Comparison of ENCODE assay signal across 8 mouse cellular contexts in the genomic region with DNA sequence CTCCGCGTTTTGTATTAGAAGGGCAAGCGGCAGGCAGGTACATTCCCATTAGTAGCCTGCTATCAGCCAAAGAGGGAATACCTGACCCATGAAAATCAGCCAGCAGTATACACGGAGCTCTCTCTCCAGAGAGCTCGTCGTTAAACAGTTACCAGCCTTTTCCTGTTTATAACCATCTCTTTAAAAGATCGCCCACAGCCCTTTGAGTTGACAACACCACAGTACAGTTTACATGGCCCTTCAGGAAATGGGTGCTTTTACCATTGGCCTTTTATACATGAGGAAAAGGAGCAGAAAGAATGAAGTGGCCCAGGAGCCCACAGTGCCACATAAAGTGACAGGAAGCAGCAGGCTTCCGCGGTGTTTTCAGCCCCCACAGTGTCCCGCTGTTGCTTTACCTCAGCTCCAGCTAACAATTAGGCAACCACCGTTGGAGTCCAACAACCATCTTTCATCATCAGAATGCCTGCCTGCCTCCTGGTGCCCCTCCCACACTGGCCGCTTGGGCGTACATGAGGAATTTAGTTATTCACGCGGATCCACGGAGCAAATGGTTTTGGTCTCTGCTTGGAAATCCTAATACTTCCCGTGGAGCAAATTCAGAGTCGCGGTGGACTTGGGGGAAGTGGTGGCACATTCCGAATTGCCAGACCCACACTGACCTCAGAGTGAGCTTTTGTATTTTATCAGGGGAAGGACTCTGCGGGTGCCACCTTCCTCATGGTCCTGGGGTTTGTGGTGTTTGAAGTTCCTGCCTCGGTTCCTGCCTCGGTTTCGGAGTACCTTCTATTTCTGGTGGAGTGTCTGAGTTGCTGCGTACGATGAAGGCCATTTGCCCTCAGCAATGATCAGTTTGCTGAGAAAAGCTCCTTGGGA. TPM values are rescaled to one million over a fixed set of nuclear protein-coding genes. Genes with fewer than 3 reads are reported as not detected.
DNase-seq lines count a peak whose midpoint lies in the region; ATAC-seq lines count a peak whose summit lies in the region.

No protein-coding gene starts in this region.

- H3K36me3 ChIP-seq in heart, embryonic 16.5 days (ENCODE audit: control insufficient read depth, insufficient read depth), result no peaks in the 10 kb centered on the region
- no peaks in the 10 kb centered on the region for H3K36me3 ChIP-seq in midbrain, embryonic 13.5 days

- H3K27me3 ChIP-seq in heart, embryonic 16.5 days (ENCODE audit: control insufficient read depth, insufficient read depth, low read length), result no peaks in the 10 kb centered on the region
- no peaks in the 10 kb centered on the region for H3K27me3 ChIP-seq in midbrain, embryonic 13.5 days

- WGBS in heart, embryonic 16.5 days, result 54% methylated on average over 26 of the region's 26 CpGs
- 66% methylated on average over 26 of the region's 26 CpGs for WGBS in midbrain, embryonic 13.5 days

- ATAC-seq in heart, embryonic 16.5 days (replicated peaks; ENCODE audit: extremely low read depth, insufficient read depth, low FRiP score), result no peak
- peak; percentile 87 for ATAC-seq in megakaryocyte progenitor cell, adult 5-6 weeks (replicated peaks; ENCODE audit: poor library complexity)
- ATAC-seq in midbrain, embryonic 13.5 days, result no peak

- intact Hi-C loops in heart, postnatal 36 days (cut with DNase I), result no loop called here
- intact Hi-C loops in left cerebral cortex, postnatal 14 days (cut with DNase I), result no loop called here

- no peak overlapping the region for H3K27ac ChIP-seq in heart, embryonic 16.5 days (ENCODE audit: low read length)
- no peak overlapping the region for H3K27ac ChIP-seq in midbrain, embryonic 13.5 days

- H3K4me2 ChIP-seq in heart, embryonic 16.5 days (ENCODE audit: low read depth, low read length), result peak overlapping the region; percentile 46
- no peak overlapping the region for H3K4me2 ChIP-seq in midbrain, embryonic 13.5 days (replicated peaks)

- no peak overlapping the region for H3K9ac ChIP-seq in heart, embryonic 16.5 days (ENCODE audit: low read length)
- no peak overlapping the region for H3K9ac ChIP-seq in midbrain, embryonic 13.5 days (replicated peaks)

- H3K4me3 ChIP-seq in heart, embryonic 16.5 days (ENCODE audit: low read length), result peak overlapping the region; percentile 7
- H3K4me3 ChIP-seq in midbrain, embryonic 13.5 days (replicated peaks), result no peak overlapping the region

- 0 out of 2 replicates have a peak, but pooled peaks cover 3% of the 10 kb centered on the region for H3K4me1 ChIP-seq in heart, embryonic 16.5 days (ENCODE audit: control insufficient read depth, insufficient read depth, low read length)
- H3K4me1 ChIP-seq in midbrain, embryonic 13.5 days (replicated peaks), result no peaks in the 10 kb centered on the region

- no peaks in the 10 kb centered on the region for H3K9me3 ChIP-seq in heart, embryonic 16.5 days (replicated peaks; ENCODE audit: control insufficient read depth, low read length)
- no peaks in the 10 kb centered on the region for H3K9me3 ChIP-seq in midbrain, embryonic 13.5 days

- DNase-seq in heart, postnatal 36 days, result no peak
- DNase-seq in ZHBTc4 (ENCODE audit: low read depth, low spot score), result peak; percentile 38
- peak; percentile 69 for DNase-seq in kidney, adult 9 months
- no peak for DNase-seq in right cerebral cortex, adult 2 months (ENCODE audit: low spot score in 2 of 2)
- no peak for DNase-seq in left cerebral cortex, postnatal 14 days (ENCODE audit: low spot score in 2 of 2)

RNA-seq across cellular contexts. Expression of a gene that starts 50.7 kb away (rescaled TPM):
- not detected in 2 replicates for polyA plus RNA-seq in heart, embryonic 16.5 days (2015; fragmentation: Nextera tagmentation; extraction: Ambion mirVana)
- total RNA-seq in heart, postnatal 36 days (2021), result not detected
- total RNA-seq in megakaryocyte progenitor cell, adult 5-6 weeks (2015), result not detected in 2 replicates
- total RNA-seq in megakaryocyte progenitor cell, adult 5-6 weeks (2017), result not detected in 2 replicates
- total RNA-seq in left cerebral cortex, postnatal 14 days (2021), result not detected
- polyA plus RNA-seq in midbrain, embryonic 13.5 days (2015; fragmentation: Nextera tagmentation; extraction: Ambion mirVana), result not detected in 2 replicates

RNA-seq across cellular contexts. Expression of a gene that starts 59.0 kb away (rescaled TPM):
- 0.29 and 0.41 TPM in 2 replicates for polyA plus RNA-seq in heart, embryonic 16.5 days (2015; fragmentation: Nextera tagmentation; extraction: Ambion mirVana)
- under 1 TPM; 0.05 to 0.14 TPM for total RNA-seq in heart, postnatal 36 days (2021)
- 0.66 and 0.72 TPM in 2 replicates for total RNA-seq in megakaryocyte progenitor cell, adult 5-6 weeks (2015)
- 0.12 and 0.20 TPM in 2 replicates for total RNA-seq in megakaryocyte progenitor cell, adult 5-6 weeks (2017)
- total RNA-seq in left cerebral cortex, postnatal 14 days (2021), result 1 to 10 TPM; 5.5 to 7.5 TPM
- 0.12 and 0.15 TPM in 2 replicates for polyA plus RNA-seq in midbrain, embryonic 13.5 days (2015; fragmentation: Nextera tagmentation; extraction: Ambion mirVana)

Comparison
In these comparisons a context has a peak if more than half of its experiments do, and no peak if none do; other contexts are left out.
1. DNase-seq: peak in ZHBTc4 (single experiment) and kidney, adult 9 months (single experiment); none in heart, postnatal 36 days (0 of 2), right cerebral cortex, adult 2 months (0 of 2) and left cerebral cortex, postnatal 14 days (0 of 2).